17 mouse cellular contexts compared by ENCODE assay signal in the genomic region with DNA sequence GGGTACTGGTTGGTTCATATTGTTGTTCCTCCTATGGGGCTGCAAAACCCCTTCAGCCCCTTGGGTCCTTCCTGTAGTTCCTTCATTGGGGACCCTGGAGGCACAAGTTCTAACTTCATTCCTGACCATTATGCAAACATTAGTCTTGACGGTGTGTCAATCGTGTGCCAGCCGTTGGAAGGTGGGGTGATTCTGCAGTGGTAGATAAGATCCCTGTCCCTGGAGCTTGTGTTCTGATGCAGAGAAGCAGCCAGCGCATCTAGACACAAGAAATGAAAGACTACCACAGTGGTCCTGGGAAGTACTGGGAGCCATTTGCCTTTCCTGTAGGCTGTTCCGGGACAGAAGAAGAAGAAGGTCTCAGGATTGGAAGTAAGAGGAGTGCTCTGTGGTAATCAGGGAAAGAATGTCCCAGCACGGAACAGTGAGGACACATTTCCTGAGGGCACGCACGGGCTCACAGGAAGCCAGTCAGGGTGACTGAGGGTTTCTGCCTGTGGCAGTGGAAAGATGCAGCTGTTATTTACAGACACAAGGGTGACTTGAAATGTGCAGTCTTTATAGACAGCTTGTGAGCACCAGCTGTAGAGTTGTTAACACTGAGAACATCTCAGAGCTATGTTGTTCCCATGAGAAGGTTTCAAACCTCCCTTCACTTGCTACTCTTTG. TPM values are rescaled to one million over a fixed set of nuclear protein-coding genes. Genes with fewer than 3 reads are reported as not detected.
DNase-seq lines count a peak whose midpoint lies in the region; ATAC-seq and TF ChIP-seq lines count a peak whose summit lies in the region.
"Had no signal": no experiment of that assay in that cellular context is flagged by ENCODE, and none has a peak within 500 bp of the region (broad histone marks: within the 10 kb centered on the region; RNA-seq: fewer than 3 reads in every experiment).

No protein-coding gene starts in this region.

- H3K4me1 ChIP-seq in hindbrain, embryonic 16.5 days (ENCODE audit: control insufficient read depth, insufficient read depth, low read depth, low read length): peaks cover 9% of the 10 kb centered on the region

- H3K4me3 ChIP-seq in gastrocnemius, adult 2 months: no peak overlapping the region
- H3K4me3 ChIP-seq in hindbrain, embryonic 16.5 days (ENCODE audit: low read length): no peak overlapping the region
- H3K4me3 ChIP-seq: forebrain, embryonic 10.5 days; midbrain, embryonic 15.5 days; neural tube, embryonic 13.5 days had no signal

- no peak overlapping the region for H3K9ac ChIP-seq in hindbrain, embryonic 16.5 days (ENCODE audit: low read depth, low read length)
- H3K9ac ChIP-seq: midbrain, embryonic 15.5 days; neural tube, embryonic 13.5 days had no signal

- H3K36me3 ChIP-seq in hindbrain, embryonic 16.5 days (ENCODE audit: control insufficient read depth, insufficient read depth, low read length): no peaks in the 10 kb centered on the region
- H3K36me3 ChIP-seq: forebrain, embryonic 10.5 days; midbrain, embryonic 15.5 days; neural tube, embryonic 13.5 days had no signal

- H3K9me3 ChIP-seq in hindbrain, embryonic 16.5 days (ENCODE audit: control insufficient read depth, low read length): no peaks in the 10 kb centered on the region
- H3K9me3 ChIP-seq: forebrain, embryonic 10.5 days; midbrain, embryonic 15.5 days; neural tube, embryonic 13.5 days had no signal

- no peak for TF ChIP-seq CTCF in gastrocnemius, adult 2 months (IDR thresholded peaks at IDR 0.05)

- ATAC-seq in hematopoietic stem cell, adult 5-6 weeks (replicated peaks in 1 of 2; ENCODE audit: insufficient read depth in 1 of 2, low FRiP score in 2 of 2, low TSS enrichment in 1 of 2, low read depth in 1 of 2, poor library complexity in 2 of 2, severe bottlenecking in 2 of 2): 0 out of 4 replicates have a peak, but pooled peaks have one; percentile 1 to 6
- ATAC-seq in megakaryocyte-erythroid progenitor cell, adult 5-6 weeks (replicated peaks; ENCODE audit: low FRiP score, low TSS enrichment, poor library complexity, severe bottlenecking): peak; percentile 80
- no peak for ATAC-seq in hindbrain, embryonic 16.5 days
- ATAC-seq: midbrain, embryonic 15.5 days had no signal

- no peak overlapping the region for H3K4me2 ChIP-seq in hindbrain, embryonic 16.5 days (ENCODE audit: low read length)
- H3K4me2 ChIP-seq: midbrain, embryonic 15.5 days; neural tube, embryonic 13.5 days had no signal

- no peak for DNase-seq in gastrocnemius, adult 2 months
- no peak for DNase-seq in gastrocnemius, postnatal 25 days
- DNase-seq in A20 (ENCODE audit: low read depth, low spot score): peak; percentile 8
- no peak for DNase-seq in cerebellum, adult 8-10 months
- DNase-seq in kidney, postnatal 10 days: no peak
- DNase-seq: embryo, embryonic 11 days; gastrocnemius, postnatal 10 days; kidney, postnatal 36 days had no signal

- intact Hi-C loops in gastrocnemius, adult 2 months (cut with DNase I): no loop called here

- H3K27ac ChIP-seq in gastrocnemius, adult 2 months: peak overlapping the region; percentile 62
- H3K27ac ChIP-seq in hindbrain, embryonic 16.5 days (ENCODE audit: low read depth, low read length): no peak overlapping the region
- H3K27ac ChIP-seq: forebrain, embryonic 10.5 days; midbrain, embryonic 15.5 days; neural tube, embryonic 13.5 days had no signal

- H3K27me3 ChIP-seq in hindbrain, embryonic 16.5 days (replicated peaks; ENCODE audit: control insufficient read depth, insufficient read depth, low read length): no peaks in the 10 kb centered on the region
- H3K27me3 ChIP-seq: midbrain, embryonic 15.5 days; neural tube, embryonic 13.5 days had no signal

- WGBS in hindbrain, embryonic 16.5 days: 89% methylated on average over 8 of the region's 8 CpGs

RNA-seq across cellular contexts. Expression of a gene that starts 2.7 kb away (rescaled TPM):
- 100 to 1,000 TPM in 1 of 2 experiments, 10 to 100 TPM in 1; 86.2 to 154 TPM for total RNA-seq in gastrocnemius, adult 2 months (2021)
- total RNA-seq in gastrocnemius, postnatal 25 days (2021): 10 to 100 TPM; 58.3 to 84.7 TPM
- 11.7 and 29.2 TPM in 2 replicates for total RNA-seq in hematopoietic stem cell, adult 5-6 weeks (2017)
- 110 and 118 TPM in 2 replicates for total RNA-seq in megakaryocyte-erythroid progenitor cell, adult 5-6 weeks (2014; fragmentation: Nextera tagmentation)
- 109 and 147 TPM in 2 replicates for total RNA-seq in megakaryocyte-erythroid progenitor cell, adult 5-6 weeks (2017)
- 39.2 and 39.8 TPM in 2 replicates for polyA plus RNA-seq in hindbrain, embryonic 16.5 days (2015; fragmentation: Nextera tagmentation; extraction: Ambion mirVana)

RNA-seq across cellular contexts. Expression of a gene that starts 20.2 kb away (rescaled TPM):
- 1 to 10 TPM; 2.2 to 2.6 TPM for total RNA-seq in gastrocnemius, adult 2 months (2021)
- total RNA-seq in gastrocnemius, postnatal 25 days (2021): 1 to 10 TPM; 3.2 to 3.6 TPM
- 23.5 and 27.0 TPM in 2 replicates for total RNA-seq in hematopoietic stem cell, adult 5-6 weeks (2017)
- total RNA-seq in megakaryocyte-erythroid progenitor cell, adult 5-6 weeks (2014; fragmentation: Nextera tagmentation): 35.0 and 40.7 TPM in 2 replicates
- total RNA-seq in megakaryocyte-erythroid progenitor cell, adult 5-6 weeks (2017): 12.5 and 23.8 TPM in 2 replicates
- polyA plus RNA-seq in hindbrain, embryonic 16.5 days (2015; fragmentation: Nextera tagmentation; extraction: Ambion mirVana): 20.8 and 23.1 TPM in 2 replicates

RNA-seq across cellular contexts. Expression of a gene that starts 45.4 kb away (rescaled TPM):
- not detected for total RNA-seq in gastrocnemius, adult 2 months (2021)
- not detected for total RNA-seq in gastrocnemius, postnatal 25 days (2021)
- total RNA-seq in hematopoietic stem cell, adult 5-6 weeks (2017): not detected in 2 replicates
- total RNA-seq in megakaryocyte-erythroid progenitor cell, adult 5-6 weeks (2014; fragmentation: Nextera tagmentation): not detected in 2 replicates
- not detected in 2 replicates for total RNA-seq in megakaryocyte-erythroid progenitor cell, adult 5-6 weeks (2017)
- 0.44 and 0.53 TPM in 2 replicates for polyA plus RNA-seq in hindbrain, embryonic 16.5 days (2015; fragmentation: Nextera tagmentation; extraction: Ambion mirVana)

RNA-seq across cellular contexts. Expression of a gene that starts 49.9 kb away (rescaled TPM):
- 10 to 100 TPM; 17.5 to 19.6 TPM for total RNA-seq in gastrocnemius, adult 2 months (2021)
- total RNA-seq in gastrocnemius, postnatal 25 days (2021): 10 to 100 TPM; 14.6 to 14.8 TPM
- total RNA-seq in hematopoietic stem cell, adult 5-6 weeks (2017): 24.8 and 56.9 TPM in 2 replicates
- 211 and 243 TPM in 2 replicates for total RNA-seq in megakaryocyte-erythroid progenitor cell, adult 5-6 weeks (2014; fragmentation: Nextera tagmentation)
- total RNA-seq in megakaryocyte-erythroid progenitor cell, adult 5-6 weeks (2017): 51.3 and 56.8 TPM in 2 replicates
- polyA plus RNA-seq in hindbrain, embryonic 16.5 days (2015; fragmentation: Nextera tagmentation; extraction: Ambion mirVana): 37.6 and 39.9 TPM in 2 replicates

RNA-seq across cellular contexts. Expression of a gene that starts 58.7 kb away (rescaled TPM):
- total RNA-seq in gastrocnemius, adult 2 months (2021): not detected
- total RNA-seq in gastrocnemius, postnatal 25 days (2021): not detected
- total RNA-seq in hematopoietic stem cell, adult 5-6 weeks (2017): 0.55 TPM in 1 of 2 replicates, not detected in the other
- 0.64 TPM in 1 of 2 replicates, not detected in the other for total RNA-seq in megakaryocyte-erythroid progenitor cell, adult 5-6 weeks (2014; fragmentation: Nextera tagmentation)
- 0.75 and 0.88 TPM in 2 replicates for total RNA-seq in megakaryocyte-erythroid progenitor cell, adult 5-6 weeks (2017)
- 0.16 and 0.18 TPM in 2 replicates for polyA plus RNA-seq in hindbrain, embryonic 16.5 days (2015; fragmentation: Nextera tagmentation; extraction: Ambion mirVana)
- polyA plus RNA-seq: intestine, embryonic 14.5 days; liver, adult 2 months; stomach, embryonic 16.5 days had no signal
